Mouse (Mus musculus): ENCODE results near the gene Sem1.

GRCm38 (mm10) chr6:6586313-6586712 lies 7.8 kb upstream of the Sem1 start:
- TF ChIP-seq CTCF (IDR thresholded peaks at IDR 0.05; ENCODE audit: control insufficient read depth, insufficient read depth, low read length) (no peak), POLR2A (IDR thresholded peaks at IDR 0.05; ENCODE audit: borderline replicate concordance, control insufficient read depth, low read depth, low read length) (no peak)
